In the genomic region with DNA sequence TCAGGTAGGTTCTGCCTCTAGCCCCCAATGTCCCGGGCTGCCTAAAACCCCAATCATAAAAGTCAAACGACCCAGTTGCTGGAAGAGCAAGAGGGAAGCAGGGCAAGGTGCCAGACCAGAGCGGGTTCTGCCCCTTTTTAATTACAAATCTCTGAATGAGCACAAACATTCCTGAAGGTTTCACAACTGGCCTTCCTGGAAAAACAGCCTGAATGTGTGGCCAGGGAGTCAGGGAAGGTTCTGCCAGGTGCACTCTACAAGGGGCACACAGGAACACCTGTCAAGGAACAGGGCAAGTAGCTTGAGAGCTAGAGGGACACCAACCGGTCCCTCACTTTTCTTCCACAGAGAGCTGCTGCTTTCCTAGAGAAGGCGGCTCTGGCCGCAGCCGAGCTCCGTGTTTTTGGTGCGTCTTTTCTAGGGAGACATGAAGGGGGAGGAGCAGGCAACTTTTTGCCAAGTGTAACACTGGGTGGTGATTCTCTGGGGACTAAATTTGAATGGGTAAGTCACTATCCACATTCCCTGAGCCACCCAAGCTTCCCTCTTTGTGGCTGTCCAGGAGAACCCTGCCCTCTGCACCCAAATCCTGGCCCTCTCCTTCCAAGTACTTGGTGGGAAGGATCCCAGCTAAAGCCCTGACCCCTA, we compare ENCODE assay signal across 10 mouse cellular contexts.
A peak's percentile ranks its signal among the peaks of the same experiment; 100 is the strongest.
DNase-seq lines count a peak whose midpoint lies in the region; ATAC-seq and TF ChIP-seq lines count a peak whose summit lies in the region.
"Had no signal": no experiment of that assay in that cellular context is flagged by ENCODE, and none has a peak within 500 bp of the region (broad histone marks: within the 10 kb centered on the region; RNA-seq: fewer than 3 reads in every experiment).

No protein-coding gene starts in this region.

- in situ Hi-C loops in Patski (cut with MboI; ENCODE audit: low pct_unique_long_range_greater_than_20kb), result no loop called here

- H3K36me3 ChIP-seq in heart, postnatal 0 days (replicated peaks; ENCODE audit: control insufficient read depth, insufficient read depth, low read length), result no peaks in the 10 kb centered on the region
- H3K36me3 ChIP-seq in heart, embryonic 11.5 days (ENCODE audit: control insufficient read depth, insufficient read depth, low read length), result no peaks in the 10 kb centered on the region
- H3K36me3 ChIP-seq in hindbrain, embryonic 16.5 days (ENCODE audit: control insufficient read depth, insufficient read depth, low read length), result no peaks in the 10 kb centered on the region
- no peaks in the 10 kb centered on the region for H3K36me3 ChIP-seq in lung, embryonic 14.5 days (ENCODE audit: insufficient read depth)

- no peaks in the 10 kb centered on the region for H3K4me1 ChIP-seq in heart, postnatal 0 days (ENCODE audit: control insufficient read depth, insufficient read depth)
- 0 out of 2 replicates have a peak, but pooled peaks cover 2% of the 10 kb centered on the region for H3K4me1 ChIP-seq in heart, embryonic 11.5 days (ENCODE audit: control insufficient read depth, insufficient read depth, low read length)
- H3K4me1 ChIP-seq in hindbrain, embryonic 16.5 days (ENCODE audit: control insufficient read depth, insufficient read depth, low read depth, low read length), result peaks cover 14% of the 10 kb centered on the region
- H3K4me1 ChIP-seq in lung, embryonic 14.5 days (ENCODE audit: insufficient read depth), result peaks cover 25% of the 10 kb centered on the region

- TF ChIP-seq EP300 in heart, postnatal 0 days (IDR thresholded peaks at IDR 0.05; ENCODE audit: low read depth), result no peak

- CTCF ChIA-PET in Patski (lab: Charles Lee), result interaction anchor here (0.6 to 1.8 kb wide), 6 partner anchors 16 to 125 kb away, joined by 3 to 8 read pairs (median 4); no protein-coding TSS in a partner anchor

- no peak overlapping the region for H3K4me2 ChIP-seq in heart, postnatal 0 days (ENCODE audit: low read depth, low read length)
- no peak overlapping the region for H3K4me2 ChIP-seq in heart, embryonic 11.5 days
- H3K4me2 ChIP-seq in hindbrain, embryonic 16.5 days (ENCODE audit: low read length), result no peak overlapping the region
- peak overlapping the region; percentile 23; the same call in 1 of the 2 replicates for H3K4me2 ChIP-seq in lung, embryonic 14.5 days

- TF ChIP-seq CTCF in heart, postnatal 0 days (IDR thresholded peaks at IDR 0.05; ENCODE audit: low read depth), result no peak
- TF ChIP-seq CTCF in Patski (IDR thresholded peaks at IDR 0.05), result no peak
- no peak for TF ChIP-seq CTCF in lung, embryonic 14.5 days (IDR thresholded peaks at IDR 0.05; ENCODE audit: low read depth)

- no peak overlapping the region for H3K27ac ChIP-seq in heart, postnatal 0 days (ENCODE audit: low read depth)
- H3K27ac ChIP-seq in heart, embryonic 11.5 days (ENCODE audit: low read depth, low read length), result no peak overlapping the region
- peak overlapping the region; percentile 58; the same call in 1 of the 2 replicates for H3K27ac ChIP-seq in hindbrain, embryonic 16.5 days (ENCODE audit: low read depth, low read length)
- peak overlapping the region; percentile 86 for H3K27ac ChIP-seq in lung, embryonic 14.5 days (ENCODE audit: low read depth)

- H3K9me3 ChIP-seq in heart, postnatal 0 days (replicated peaks; ENCODE audit: control insufficient read depth, low read length), result no peaks in the 10 kb centered on the region
- no peaks in the 10 kb centered on the region for H3K9me3 ChIP-seq in heart, embryonic 11.5 days (replicated peaks; ENCODE audit: control insufficient read depth, low read length)
- H3K9me3 ChIP-seq in hindbrain, embryonic 16.5 days (ENCODE audit: control insufficient read depth, low read length), result no peaks in the 10 kb centered on the region
- no peaks in the 10 kb centered on the region for H3K9me3 ChIP-seq in lung, embryonic 14.5 days (ENCODE audit: low read depth, low read length)

- DNase-seq in heart, postnatal 0 days (ENCODE audit: low spot score), result no peak
- DNase-seq in Patski (ENCODE audit: low read depth, low spot score), result no peak
- peak; percentile 65 for DNase-seq in lung, embryonic 14.5 days
- DNase-seq in heart, postnatal 4 days, result no peak
- DNase-seq in thymus, postnatal 10 days (ENCODE audit: low spot score in 2 of 2), result no peak
- DNase-seq in spleen, postnatal 14 days (ENCODE audit: low spot score in 2 of 2), result no peak
- DNase-seq: adrenal gland, adult 8-10 months had no signal

- H3K9ac ChIP-seq in heart, postnatal 0 days (replicated peaks; ENCODE audit: low read depth, low read length), result no peak overlapping the region
- no peak overlapping the region for H3K9ac ChIP-seq in heart, embryonic 11.5 days (ENCODE audit: low read depth, low read length)
- no peak overlapping the region for H3K9ac ChIP-seq in hindbrain, embryonic 16.5 days (ENCODE audit: low read depth, low read length)
- H3K9ac ChIP-seq in lung, embryonic 14.5 days, result no peak overlapping the region; the same call in 1 of the 2 replicates

- WGBS in heart, postnatal 0 days, result 63% methylated on average over 9 of the region's 9 CpGs
- 68% methylated on average over 9 of the region's 9 CpGs for WGBS in heart, embryonic 11.5 days (ENCODE audit: insufficient replicate concordance)
- 55% methylated on average over 9 of the region's 9 CpGs for WGBS in hindbrain, embryonic 16.5 days
- 44% methylated on average over 9 of the region's 9 CpGs for WGBS in lung, embryonic 14.5 days

- H3K4me3 ChIP-seq in heart, postnatal 0 days (ENCODE audit: low read depth, low read length), result no peak overlapping the region
- no peak overlapping the region for H3K4me3 ChIP-seq in heart, embryonic 11.5 days (ENCODE audit: low read depth, low read length)
- H3K4me3 ChIP-seq in hindbrain, embryonic 16.5 days (ENCODE audit: low read length), result no peak overlapping the region
- no peak overlapping the region for H3K4me3 ChIP-seq in lung, embryonic 14.5 days (ENCODE audit: low read depth, low read length)
- H3K4me3 ChIP-seq: myocyte had no signal

- H3K27me3 ChIP-seq in heart, postnatal 0 days (ENCODE audit: control insufficient read depth, insufficient read depth, low read length), result no peaks in the 10 kb centered on the region
- no peaks in the 10 kb centered on the region for H3K27me3 ChIP-seq in heart, embryonic 11.5 days (ENCODE audit: control insufficient read depth, insufficient read depth, low read length)
- H3K27me3 ChIP-seq in Patski, result no peaks in the 10 kb centered on the region
- H3K27me3 ChIP-seq in hindbrain, embryonic 16.5 days (replicated peaks; ENCODE audit: control insufficient read depth, insufficient read depth, low read length), result no peaks in the 10 kb centered on the region
- no peaks in the 10 kb centered on the region for H3K27me3 ChIP-seq in lung, embryonic 14.5 days (ENCODE audit: insufficient read depth, low read length)

- POLR2A ChIA-PET in Patski (lab: Charles Lee), result interaction anchor here (0.9 to 7.5 kb wide), 8 partner anchors 15 to 82 kb away, joined by 3 to 66 read pairs (median 4); partner anchors contain the start of gene Wwc1

- 0 out of 2 replicates have a peak, but pooled peaks have one; percentile 11 for ATAC-seq in heart, postnatal 0 days (ENCODE audit: insufficient read depth, low read depth)
- no peak for ATAC-seq in heart, embryonic 11.5 days (replicated peaks; ENCODE audit: insufficient number of reproducible peaks, low FRiP score, low TSS enrichment)
- peak; percentile 52 for ATAC-seq in Patski
- no peak for ATAC-seq in hindbrain, embryonic 16.5 days
- peak; percentile 28; the same call in 1 of the 2 replicates for ATAC-seq in lung, embryonic 14.5 days (ENCODE audit: insufficient read depth)

Comparison
In these comparisons a context has a peak if more than half of its experiments do, and no peak if none do; other contexts are left out.
1. ATAC-seq: peak in heart, postnatal 0 days (single experiment), Patski (single experiment) and lung, embryonic 14.5 days (single experiment); none in heart, embryonic 11.5 days (single experiment) and hindbrain, embryonic 16.5 days (single experiment).
2. H3K27ac ChIP-seq: peak in hindbrain, embryonic 16.5 days (single experiment) and lung, embryonic 14.5 days (single experiment); none in heart, postnatal 0 days (single experiment) and heart, embryonic 11.5 days (single experiment).